Mouse (Mus musculus) brain, embryonic 14.5 days (tissue): Measurements from ENCODE around the gene Shisa2.

ENCODE experiments used
- CTCF ChIP-seq: fragments of 200-500 bp; IDR thresholded peaks from 2 replicates; pipeline ENCODE4 v1.5.1; 2012; ENCODE audit warnings: inconsistent platforms, mild to moderate bottlenecking, moderate library complexity, borderline replicate concordance; ENCODE audit not compliant: insufficient read depth, insufficient read length; ENCODE audit errors: extremely low read depth
- POLR2A ChIP-seq: fragments of 200-500 bp; IDR thresholded peaks from 2 replicates; pipeline ENCODE4 v1.6.1; 2012; ENCODE audit warnings: mild to moderate bottlenecking, inconsistent platforms, borderline replicate concordance; ENCODE audit not compliant: poor library complexity, insufficient read depth, insufficient read length, severe bottlenecking; ENCODE audit errors: extremely low read depth

DNA sequence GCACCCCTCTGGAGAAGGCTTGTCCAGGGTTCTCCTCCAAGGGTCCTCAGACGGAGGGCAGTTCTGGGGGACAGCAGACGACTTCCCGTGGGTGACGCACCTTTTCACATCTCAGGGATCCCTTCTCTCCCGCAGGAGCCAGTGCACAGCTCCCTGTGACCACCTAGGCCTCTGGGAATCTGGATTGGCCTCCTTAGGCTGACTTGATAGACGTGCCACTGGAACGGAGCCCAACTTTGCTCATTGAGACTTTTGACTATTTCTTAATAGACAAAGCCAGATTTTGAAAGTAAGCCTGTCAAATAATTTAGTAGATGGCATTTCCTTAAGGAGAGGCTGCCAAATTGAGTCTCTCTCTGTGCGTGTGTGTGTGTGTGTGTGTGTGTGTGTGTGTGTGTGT, 1.6 kb downstream of the Shisa2 start:
- no peak for TF ChIP-seq CTCF
- TF ChIP-seq POLR2A = no peak
